Mouse (Mus musculus): ENCODE results near the gene Ttc21b. TPM values are rescaled to one million over a fixed set of nuclear protein-coding genes. Genes with fewer than 3 reads are reported as not detected.

Ttc21b gene
- polyA plus RNA-seq, 1 experiment: 0.42 TPM

DNA sequence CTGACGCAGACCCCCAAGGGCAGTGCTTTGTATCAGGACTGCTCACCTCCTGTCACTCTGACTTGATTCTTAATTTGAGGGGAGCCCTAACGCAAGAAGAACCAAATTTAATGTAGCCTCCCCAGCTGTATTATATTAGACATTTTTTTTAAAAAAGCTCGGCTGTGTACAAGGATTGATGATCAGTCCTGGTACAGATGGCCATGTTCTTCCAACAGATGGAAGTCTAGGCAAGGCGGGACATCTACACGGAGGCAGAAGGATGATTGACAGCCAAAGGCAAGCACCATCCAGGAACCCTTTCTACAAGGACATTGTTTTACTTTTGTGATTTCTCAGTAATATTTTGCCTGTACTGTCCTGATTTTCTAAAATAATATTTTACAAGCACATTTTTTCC is 83.3 kb downstream of the Ttc21b start:
- TF ChIP-seq CTCF (IDR thresholded peaks at IDR 0.05; ENCODE audit: extremely low read depth, insufficient read length, insufficient replicate concordance, low read depth, low read length) (no peak), POLR2A (IDR thresholded peaks at IDR 0.05; ENCODE audit: low read depth, low read length) (no peak)
- Histone ChIP-seq H3K27me3 (ENCODE audit: control insufficient read depth, insufficient read depth, low read length) (no peaks in the 10 kb centered on the region), H3K36me3 (ENCODE audit: control insufficient read depth, insufficient read depth, low read length) (no peaks in the 10 kb centered on the region), H3K4me3 (ENCODE audit: low read depth, low read length) (no peak overlapping the region), H3K4me1 (ENCODE audit: control insufficient read depth, insufficient read depth, insufficient read length, low read length) (no peaks in the 10 kb centered on the region), H3K27ac (ENCODE audit: insufficient read depth, low read depth, low read length) (no peak overlapping the region)
- 76% methylated on average over 5 of the region's 5 CpGs for WGBS

GRCm38 (mm10) chr2:66171643-66172042 is 84.8 kb downstream of the Ttc21b start:
- H3K27ac ChIP-seq (ENCODE audit: insufficient read depth, low read depth, low read length): no peak overlapping the region
- no peak overlapping the region for H3K4me3 ChIP-seq (ENCODE audit: low read depth, low read length)
- TF ChIP-seq POLR2A (IDR thresholded peaks at IDR 0.05; ENCODE audit: low read depth, low read length): no peak
- TF ChIP-seq CTCF (IDR thresholded peaks at IDR 0.05; ENCODE audit: extremely low read depth, insufficient read length, insufficient replicate concordance, low read depth, low read length): no peak
- no peaks in the 10 kb centered on the region for H3K27me3 ChIP-seq (ENCODE audit: control insufficient read depth, insufficient read depth, low read length)
- 93% methylated on average over 3 of the region's 3 CpGs for WGBS
- no peaks in the 10 kb centered on the region for H3K4me1 ChIP-seq (ENCODE audit: control insufficient read depth, insufficient read depth, insufficient read length, low read length)
- H3K36me3 ChIP-seq (ENCODE audit: control insufficient read depth, insufficient read depth, low read length): no peaks in the 10 kb centered on the region

GRCm38 (mm10) chr2:66170721-66171120 is 85.7 kb downstream of the Ttc21b start:
- Histone ChIP-seq H3K27me3 (ENCODE audit: control insufficient read depth, insufficient read depth, low read length) (no peaks in the 10 kb centered on the region), H3K36me3 (ENCODE audit: control insufficient read depth, insufficient read depth, low read length) (no peaks in the 10 kb centered on the region), H3K4me1 (ENCODE audit: control insufficient read depth, insufficient read depth, insufficient read length, low read length) (no peaks in the 10 kb centered on the region), H3K4me3 (ENCODE audit: low read depth, low read length) (no peak overlapping the region), H3K27ac (ENCODE audit: insufficient read depth, low read depth, low read length) (no peak overlapping the region)
- TF ChIP-seq POLR2A (IDR thresholded peaks at IDR 0.05; ENCODE audit: low read depth, low read length) (no peak), CTCF (IDR thresholded peaks at IDR 0.05; ENCODE audit: extremely low read depth, insufficient read length, insufficient replicate concordance, low read depth, low read length) (no peak)
- 60% methylated on average over 11 of the region's 11 CpGs for WGBS

GRCm38 (mm10) chr2:66165025-66165424 is 91.4 kb downstream of the Ttc21b start:
- Histone ChIP-seq H3K4me3 (ENCODE audit: low read depth, low read length) (no peak overlapping the region), H3K4me1 (ENCODE audit: control insufficient read depth, insufficient read depth, insufficient read length, low read length) (no peaks in the 10 kb centered on the region), H3K27ac (ENCODE audit: insufficient read depth, low read depth, low read length) (no peak overlapping the region), H3K36me3 (ENCODE audit: control insufficient read depth, insufficient read depth, low read length) (no peaks in the 10 kb centered on the region), H3K27me3 (ENCODE audit: control insufficient read depth, insufficient read depth, low read length) (no peaks in the 10 kb centered on the region)
- TF ChIP-seq CTCF (IDR thresholded peaks at IDR 0.05; ENCODE audit: extremely low read depth, insufficient read length, insufficient replicate concordance, low read depth, low read length) (no peak), POLR2A (IDR thresholded peaks at IDR 0.05; ENCODE audit: low read depth, low read length) (no peak)
- 90% methylated on average over 8 of the region's 8 CpGs for WGBS

DNA sequence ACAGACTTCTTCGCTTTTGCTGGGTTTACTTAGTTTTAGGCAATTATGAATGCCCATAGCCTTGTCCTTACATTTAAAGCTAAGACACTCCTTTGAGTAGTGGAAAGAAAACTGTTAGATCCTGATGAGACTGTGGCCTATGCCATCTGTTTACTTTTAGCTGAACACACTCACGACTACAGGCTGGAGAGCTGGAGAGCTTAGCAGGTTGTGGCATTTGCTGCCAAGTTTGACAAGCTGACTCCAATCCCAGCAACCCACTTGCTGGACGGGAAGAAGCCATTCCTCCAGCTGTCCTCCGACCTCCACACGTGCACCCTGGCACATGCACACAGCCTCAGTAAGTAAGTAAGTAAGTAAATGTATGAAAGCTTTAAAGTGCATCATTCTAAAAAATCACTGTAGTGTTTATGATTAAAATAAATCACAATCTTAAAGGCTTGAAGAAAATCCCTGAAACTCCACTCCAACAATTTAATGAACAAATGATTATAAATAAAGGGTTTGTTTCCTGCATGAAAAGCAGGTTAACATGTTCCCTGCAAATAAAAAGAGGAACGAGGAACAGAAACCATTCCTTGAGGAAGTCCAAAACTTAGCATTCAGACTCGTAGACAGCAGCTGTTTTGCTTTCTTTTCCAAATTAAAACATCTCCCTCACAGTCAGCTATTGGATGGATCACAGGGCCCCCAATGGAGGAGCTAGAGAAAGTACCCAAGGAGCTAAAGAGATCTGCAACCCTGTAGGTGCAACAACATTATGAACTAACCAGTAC is 98.1 kb downstream of the Ttc21b start:
- H3K27ac ChIP-seq (ENCODE audit: insufficient read depth, low read depth, low read length): no peak overlapping the region
- no peaks in the 10 kb centered on the region for H3K4me1 ChIP-seq (ENCODE audit: control insufficient read depth, insufficient read depth, insufficient read length, low read length)
- H3K4me3 ChIP-seq (ENCODE audit: low read depth, low read length): no peak overlapping the region
- no peaks in the 10 kb centered on the region for H3K27me3 ChIP-seq (ENCODE audit: control insufficient read depth, insufficient read depth, low read length)
- H3K36me3 ChIP-seq (ENCODE audit: control insufficient read depth, insufficient read depth, low read length): no peaks in the 10 kb centered on the region
- WGBS: 49% methylated on average over 7 of the region's 7 CpGs
- TF ChIP-seq CTCF (IDR thresholded peaks at IDR 0.05; ENCODE audit: extremely low read depth, insufficient read length, insufficient replicate concordance, low read depth, low read length) (no peak), POLR2A (IDR thresholded peaks at IDR 0.05; ENCODE audit: low read depth, low read length) (no peak)

DNA sequence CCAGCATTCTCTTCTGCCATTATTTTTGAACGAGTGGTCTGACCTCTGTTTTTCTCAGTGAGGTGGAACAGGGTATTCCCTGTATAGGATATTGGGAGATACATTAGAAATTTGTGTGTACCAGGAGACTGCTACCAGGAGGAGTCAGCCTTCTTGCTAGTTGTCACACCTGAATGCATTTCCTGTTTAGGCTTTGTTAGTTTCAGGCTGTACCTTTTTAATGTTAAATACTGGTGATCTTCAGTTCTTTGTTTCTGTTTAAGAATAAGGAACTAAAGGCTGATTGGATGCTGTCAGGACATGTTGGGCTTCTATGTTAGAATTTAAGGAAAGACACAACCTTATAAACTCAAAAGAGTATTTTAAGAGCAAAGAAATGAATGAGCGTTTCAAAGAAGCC is 105.0 kb downstream of the Ttc21b start:
- Histone ChIP-seq H3K27me3 (ENCODE audit: control insufficient read depth, insufficient read depth, low read length) (no peaks in the 10 kb centered on the region), H3K27ac (ENCODE audit: insufficient read depth, low read depth, low read length) (no peak overlapping the region), H3K4me3 (ENCODE audit: low read depth, low read length) (no peak overlapping the region), H3K36me3 (ENCODE audit: control insufficient read depth, insufficient read depth, low read length) (no peaks in the 10 kb centered on the region), H3K4me1 (ENCODE audit: control insufficient read depth, insufficient read depth, insufficient read length, low read length) (no peaks in the 10 kb centered on the region)
- no peak for TF ChIP-seq POLR2A (IDR thresholded peaks at IDR 0.05; ENCODE audit: low read depth, low read length)
- TF ChIP-seq CTCF (IDR thresholded peaks at IDR 0.05; ENCODE audit: extremely low read depth, insufficient read length, insufficient replicate concordance, low read depth, low read length): no peak
- WGBS: 83% methylated on average over 2 of the region's 2 CpGs

DNA sequence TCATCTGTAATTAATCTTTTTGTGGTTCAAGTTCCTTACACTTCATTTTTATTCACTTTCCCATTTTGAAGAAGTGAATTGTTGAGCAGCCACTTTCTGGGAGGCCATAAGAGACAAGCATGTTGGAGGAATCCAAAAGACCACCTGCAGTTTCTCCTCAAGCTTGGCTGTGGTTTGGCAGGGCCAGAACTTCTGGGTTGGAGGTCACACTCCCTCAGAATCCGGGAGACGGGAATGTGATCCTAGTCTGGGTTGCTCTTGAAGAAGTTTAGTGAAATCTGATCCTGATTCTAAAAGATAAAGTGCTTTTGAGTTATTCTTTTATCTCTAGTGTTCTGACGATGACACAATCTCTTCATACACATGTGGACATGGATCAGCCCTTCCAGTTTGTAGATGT is 105.9 kb downstream of the Ttc21b start:
- Histone ChIP-seq H3K27me3 (ENCODE audit: control insufficient read depth, insufficient read depth, low read length) (no peaks in the 10 kb centered on the region), H3K27ac (ENCODE audit: insufficient read depth, low read depth, low read length) (no peak overlapping the region), H3K36me3 (ENCODE audit: control insufficient read depth, insufficient read depth, low read length) (no peaks in the 10 kb centered on the region), H3K4me1 (ENCODE audit: control insufficient read depth, insufficient read depth, insufficient read length, low read length) (no peaks in the 10 kb centered on the region), H3K4me3 (ENCODE audit: low read depth, low read length) (no peak overlapping the region)
- TF ChIP-seq CTCF (IDR thresholded peaks at IDR 0.05; ENCODE audit: extremely low read depth, insufficient read length, insufficient replicate concordance, low read depth, low read length) (no peak), POLR2A (IDR thresholded peaks at IDR 0.05; ENCODE audit: low read depth, low read length) (no peak)
- 56% methylated on average over 3 of the region's 3 CpGs for WGBS
